Mouse (Mus musculus) G1E (cell line): ENCODE data around the gene Iqcf3. TPM values are rescaled to one million over a fixed set of nuclear protein-coding genes. Genes with fewer than 3 reads are reported as not detected.
A peak's percentile ranks its signal among the peaks of the same experiment; 100 is the strongest.

Experiments
- ATAC-seq: 2 replicates; pipeline ENCODE4 v1.8.0; 2016; ENCODE audit warnings: mild to moderate bottlenecking; ENCODE audit not compliant: insufficient number of reproducible peaks, poor library complexity, low FRiP score, severe bottlenecking; ENCODE audit errors: extremely low read depth
- DNase-seq: peaks from one replicate; pipeline ENCODE4 v3.0.0; 2012; ENCODE audit warnings: low spot score
- H3K27me3 ChIP-seq: 2 replicates; pipeline ENCODE4 v1.6.1; 2012; ENCODE audit warnings: mild to moderate bottlenecking, low read length, inconsistent platforms; ENCODE audit not compliant: insufficient read depth
- H3K36me3 ChIP-seq: replicated peaks from 2 replicates; pipeline ENCODE3; 2012; ENCODE audit warnings: mild to moderate bottlenecking, inconsistent platforms
- H3K4me1 ChIP-seq: 2 replicates; pipeline ENCODE4 v1.6.1; 2012; ENCODE audit warnings: low read depth, low read length, inconsistent platforms, mixed read lengths; ENCODE audit not compliant: insufficient read depth
- H3K4me3 ChIP-seq: 2 replicates; pipeline ENCODE4 v1.5.1; 2012; ENCODE audit warnings: low read depth, mild to moderate bottlenecking, inconsistent platforms, low read length, moderate library complexity, mixed read lengths
- H3K9me3 ChIP-seq: replicated peaks from 2 replicates; pipeline ENCODE4 v1.6.1; 2012; ENCODE audit warnings: inconsistent platforms
- CTCF ChIP-seq: IDR thresholded peaks from 2 replicates; pipeline ENCODE4 v1.5.1; 2012; ENCODE audit warnings: low read depth, low read length, inconsistent platforms, mixed read lengths
- GATA1 ChIP-seq: IDR thresholded peaks from 2 replicates; pipeline ENCODE4 v1.6.1; 2012; ENCODE audit warnings: borderline replicate concordance, low read length, inconsistent platforms, mixed read lengths
- GATA2 ChIP-seq: IDR thresholded peaks from 2 replicates; pipeline ENCODE4 v1.6.1; 2012; ENCODE audit warnings: low read depth, low read length, inconsistent platforms, borderline replicate concordance
- POLR2AphosphoS5 ChIP-seq: IDR thresholded peaks from 2 replicates; pipeline ENCODE4 v1.6.1; 2012; ENCODE audit warnings: low read depth, low read length, inconsistent platforms; ENCODE audit not compliant: insufficient replicate concordance
- TAL1 ChIP-seq: conservative IDR thresholded peaks from 2 replicates; pipeline ENCODE4 v1.6.1; 2012; ENCODE audit warnings: low read depth, low read length, inconsistent platforms, mixed read lengths
- polyA plus RNA-seq: library from polyadenylated mRNA; stranded (reverse); fragments of >175 nt; gene quantifications from 2 replicates; pipeline ENCODE4 v1.2.3, GENCODE M21; 2012
- total RNA-seq, 2 experiments: library from RNA; stranded (forward) in 1 of 2; stranded (reverse) in 1 of 2; fragments of 200-1000 nt in 1 of 2; fragments of >200 nt in 1 of 2; fragmentation: Nextera tagmentation in 1 of 2; gene quantifications; 2 replicates each; pipeline ENCODE4 v1.2.3; 2014 to 2017

Iqcf3 gene
- total and polyA plus RNA-seq, 3 experiments: not detected

GRCm38 (mm10) chr9:106478101-106478500 lies 83.3 kb downstream of the Iqcf3 start:
- Histone ChIP-seq H3K4me3 (peak overlapping the region; percentile 82), H3K4me1 (peaks cover 67% of the 10 kb centered on the region), H3K27me3 (peaks cover 10% of the 10 kb centered on the region), H3K36me3 (peaks cover 44% of the 10 kb centered on the region), H3K9me3 (no peaks in the 10 kb centered on the region)
- DNase-seq (no peak), ATAC-seq (no peak)
- no peak for TF ChIP-seq GATA2
- TF ChIP-seq TAL1: no peak
- no peak for TF ChIP-seq GATA1
- no peak for TF ChIP-seq CTCF
- TF ChIP-seq POLR2AphosphoS5: no peak

DNA sequence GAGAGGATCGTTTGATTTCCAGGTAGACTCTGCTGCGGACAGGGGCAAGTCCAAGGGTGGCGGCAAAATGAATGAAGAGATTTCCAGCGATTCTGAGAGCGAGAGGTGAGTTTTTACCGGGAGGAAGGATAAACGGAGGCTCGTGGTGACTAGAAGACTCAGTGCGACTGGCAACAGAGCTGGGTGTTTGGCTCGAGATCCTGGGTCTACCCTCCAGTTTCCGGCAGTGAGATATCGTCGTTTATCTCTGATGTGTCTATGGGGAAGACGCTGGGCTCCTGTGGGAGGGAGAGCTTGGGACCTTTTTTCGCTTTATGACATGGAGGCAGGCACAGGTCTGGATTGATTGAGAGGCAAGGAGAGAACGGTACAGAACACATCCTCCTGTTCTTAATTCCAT lies 83.8 kb downstream of the Iqcf3 start:
- Histone ChIP-seq H3K4me3 (peak overlapping the region; percentile 82), H3K9me3 (no peaks in the 10 kb centered on the region), H3K27me3 (peaks cover 13% of the 10 kb centered on the region), H3K4me1 (peaks cover 65% of the 10 kb centered on the region), H3K36me3 (peaks cover 40% of the 10 kb centered on the region)
- TF ChIP-seq CTCF (no peak), TAL1 (no peak), GATA1 (no peak), GATA2 (no peak), POLR2AphosphoS5 (no peak)
- ATAC-seq: no peak
- peak; percentile 33 for DNase-seq

- peaks cover 66% of the 10 kb centered on the region for H3K4me1 ChIP-seq
These were observed 84.4 kb downstream of the Iqcf3 start, which contains the start of gene Parp3 for GRCm38 (mm10) chr9:106476924-106477484. Gene Parp3, minus strand, starts transcription at chr9:106476949.

DNA sequence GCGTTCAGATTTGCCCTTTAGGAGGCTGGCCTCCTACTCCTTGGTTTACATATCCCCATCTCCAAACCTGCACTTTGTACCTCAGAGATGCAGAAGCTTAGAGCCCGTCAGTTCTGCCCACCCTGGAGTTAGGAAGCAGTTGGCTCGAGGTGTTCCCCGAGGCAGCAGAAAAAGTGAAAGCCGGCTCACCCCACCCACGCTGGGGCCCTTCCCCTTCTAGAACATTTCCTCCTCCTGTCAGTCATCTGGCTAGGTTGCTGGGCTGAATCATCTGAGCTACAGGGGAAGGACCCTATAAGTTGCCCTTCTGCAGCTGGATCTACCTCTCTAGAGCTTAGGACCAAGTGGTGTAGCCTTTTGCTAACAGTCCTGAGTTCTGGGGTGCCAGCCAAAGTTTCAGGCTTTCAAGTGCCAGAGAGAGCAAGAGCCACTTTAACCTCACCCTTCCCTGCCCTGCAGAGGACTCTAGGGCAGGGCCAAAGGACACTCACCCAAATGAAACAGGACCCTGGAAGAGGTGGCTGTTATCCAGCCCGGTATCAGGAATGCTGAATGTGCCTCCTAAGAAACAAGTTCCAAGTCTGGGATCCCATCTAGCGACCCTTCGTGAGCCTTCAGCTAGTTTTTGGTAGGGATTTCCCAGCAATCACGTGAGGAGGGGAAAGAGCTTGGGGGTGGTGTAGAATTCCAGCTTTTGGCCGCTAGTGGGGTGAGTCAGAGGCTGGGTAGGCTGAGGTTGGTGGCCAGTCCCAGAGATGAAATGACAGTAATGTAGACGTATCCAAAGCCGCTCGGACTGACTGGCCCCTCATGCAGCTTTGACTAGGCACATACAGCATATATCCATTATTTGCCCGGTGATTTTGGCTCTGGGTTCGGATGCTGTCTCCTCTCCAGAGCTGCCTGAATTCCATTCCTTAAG lies 85.2 kb downstream of the Iqcf3 start:
- TF ChIP-seq GATA2 (no peak), POLR2AphosphoS5 (no peak), TAL1 (no peak), CTCF (no peak)
- no peaks in the 10 kb centered on the region for H3K9me3 ChIP-seq
- DNase-seq: peak; percentile 63
- peaks cover 21% of the 10 kb centered on the region for H3K27me3 ChIP-seq
- peaks cover 28% of the 10 kb centered on the region for H3K36me3 ChIP-seq
- peaks cover 65% of the 10 kb centered on the region for H3K4me1 ChIP-seq
- no peak for ATAC-seq
- peak overlapping the region; percentile 82; the same call in 1 of the 2 replicates for H3K4me3 ChIP-seq

More at GRCm38 (mm10) chr9:106476924-106477484, 84.4 kb downstream of the Iqcf3 start, which contains the start of gene Parp3:
- Histone ChIP-seq H3K4me3 (peak within 1 kb of the TSS; percentile 82), H3K27me3 (peaks cover 16% of the 10 kb centered on the region), H3K9me3 (no peaks in the 10 kb centered on the region), H3K36me3 (peaks cover 35% of the 10 kb centered on the region)
- ATAC-seq: peak; percentile 97
- peak; percentile 85 for TF ChIP-seq CTCF
- TF ChIP-seq GATA2: no peak
- peak; percentile 98 for DNase-seq

DNA sequence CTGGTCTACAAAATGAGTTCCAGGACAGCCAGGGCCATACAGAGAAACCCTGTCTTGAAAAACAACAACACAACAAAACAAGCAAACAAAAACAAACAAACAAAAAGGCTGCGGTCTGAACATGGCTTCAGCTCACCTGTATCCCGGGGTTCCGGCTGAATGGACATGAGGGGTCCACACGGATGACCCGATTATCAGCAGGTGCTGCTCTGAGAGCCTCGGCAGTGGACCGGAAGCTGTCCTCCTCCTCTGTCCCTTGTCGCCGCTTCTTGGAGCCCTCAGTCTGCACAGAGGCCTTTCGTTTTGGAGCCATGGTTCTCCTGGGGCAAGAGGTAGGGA lies 85.8 kb downstream of the Iqcf3 start, which contains the start of gene Rrp9:
Rrp9 (plus strand) TSS at position 301 of the 339 bp plus-strand sequence.
- H3K36me3 ChIP-seq: peaks cover 22% of the 10 kb centered on the region
- peaks cover 59% of the 10 kb centered on the region for H3K4me1 ChIP-seq
- TF ChIP-seq GATA1 (no peak), CTCF (no peak), TAL1 (no peak), GATA2 (no peak), POLR2AphosphoS5 (no peak)
- H3K4me3 ChIP-seq: peak within 1 kb of the TSS; percentile 82; the same call in 1 of the 2 replicates
- H3K9me3 ChIP-seq: no peaks in the 10 kb centered on the region
- DNase-seq (no peak), ATAC-seq (no peak)
- peaks cover 25% of the 10 kb centered on the region for H3K27me3 ChIP-seq

- H3K27me3 ChIP-seq: peaks cover 25% of the 10 kb centered on the region
- ATAC-seq (no peak), DNase-seq (no peak)
- TF ChIP-seq GATA1: no peak
- TF ChIP-seq GATA2: no peak
- no peak for TF ChIP-seq TAL1
- no peak for TF ChIP-seq CTCF
- no peak for TF ChIP-seq POLR2AphosphoS5
- H3K36me3 ChIP-seq: peaks cover 16% of the 10 kb centered on the region
- peak overlapping the region; percentile 38; the same call in 1 of the 2 replicates for H3K4me3 ChIP-seq
- peaks cover 55% of the 10 kb centered on the region for H3K4me1 ChIP-seq
- no peaks in the 10 kb centered on the region for H3K9me3 ChIP-seq
These were observed 86.4 kb downstream of the Iqcf3 start for GRCm38 (mm10) chr9:106475046-106475445.
